Mouse (Mus musculus) limb, embryonic 15.5 days (tissue): ENCODE results near the gene Ccdc17. TPM values are rescaled to one million over a fixed set of nuclear protein-coding genes. Genes with fewer than 3 reads are reported as not detected.

Experiments used
- ATAC-seq: fragments of 200-750 bp; cut with Nextera tagmentation; 2 replicates; pipeline ENCODE4 v1.8.0; 2017; ENCODE audit warnings: low read depth, moderate TSS enrichment; ENCODE audit not compliant: insufficient number of reproducible peaks, low FRiP score, low TSS enrichment
- H3K27ac ChIP-seq: fragments of 300-500 bp; sonication (generic); 2 replicates; pipeline ENCODE4 v1.5.1; 2015; ENCODE audit warnings: moderate library complexity, mild to moderate bottlenecking, inconsistent platforms
- H3K27me3 ChIP-seq: fragments of 300-500 bp; sonication (generic); 2 replicates; pipeline ENCODE4 v1.6.1; 2015; ENCODE audit warnings: inconsistent platforms
- H3K36me3 ChIP-seq: fragments of 300-500 bp; sonication (generic); 2 replicates; pipeline ENCODE4 v1.6.1; 2015; ENCODE audit warnings: inconsistent platforms
- H3K4me1 ChIP-seq: fragments of 300-500 bp; sonication (generic); 2 replicates; pipeline ENCODE4 v1.6.1; 2015; ENCODE audit warnings: inconsistent platforms
- H3K4me2 ChIP-seq: fragments of 300-500 bp; sonication (generic); 2 replicates; pipeline ENCODE4 v1.6.1; 2015; ENCODE audit warnings: mild to moderate bottlenecking, inconsistent platforms
- H3K4me3 ChIP-seq: fragments of 300-500 bp; sonication (generic); 2 replicates; pipeline ENCODE4 v1.5.1; 2015; ENCODE audit warnings: mild to moderate bottlenecking, inconsistent platforms
- H3K9ac ChIP-seq: fragments of 300-500 bp; sonication (generic); 2 replicates; pipeline ENCODE4 v1.6.1; 2015; ENCODE audit warnings: inconsistent platforms
- H3K9me3 ChIP-seq: fragments of 300-500 bp; sonication (generic); 2 replicates; pipeline ENCODE4 v1.6.1; 2016; ENCODE audit warnings: inconsistent platforms
- WGBS: fragments of 180-500 bp; shearing (Covaris S2); methylation state at CpG from one replicate; pipeline ENCODE4 v1.1.7; 2015; 5-methylcytosine and 5-hydroxymethylcytosine counted together
- polyA plus RNA-seq: library from polyadenylated mRNA; unstranded; fragments of >200 nt; fragmentation: Nextera tagmentation; extraction: Ambion mirVana; gene quantifications from 2 replicates; pipeline ENCODE4 v1.2.1, GENCODE M21; 2015

The Ccdc17 gene
- polyA plus RNA-seq = 2.5 and 3.6 TPM in 2 replicates

DNA sequence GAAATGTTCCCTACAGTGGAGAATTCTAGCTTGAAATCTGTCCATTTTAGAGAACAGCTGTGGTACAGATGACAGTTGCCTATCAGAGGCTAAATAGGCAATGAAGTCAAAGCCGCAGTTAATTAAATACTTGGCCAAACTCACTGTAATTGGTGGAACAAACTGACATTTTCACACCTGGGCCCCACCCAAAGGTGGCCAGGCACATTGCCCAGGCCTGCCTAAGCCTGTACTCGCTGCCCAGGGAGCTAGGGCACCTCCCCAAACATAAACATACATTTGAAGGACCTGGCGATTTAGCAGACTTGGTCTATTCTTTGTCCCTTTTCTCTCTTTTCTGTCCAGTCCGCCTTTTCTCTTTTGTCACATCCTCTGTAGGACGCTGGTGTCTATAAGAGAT is at the start of gene Ccdc17:
TSS of gene Ccdc17 (plus strand) at position 276 of the 400 bp plus-strand sequence.
- WGBS = 25% methylated on average over 5 of the region's 5 CpGs
- Histone ChIP-seq H3K36me3 (peaks cover 47% of the 10 kb centered on the region), H3K27ac (peak within 1 kb of the TSS; percentile 86), H3K9ac (peak within 1 kb of the TSS; percentile 58), H3K4me3 (peak within 1 kb of the TSS; percentile 67), H3K9me3 (no peaks in the 10 kb centered on the region), H3K27me3 (no peaks in the 10 kb centered on the region), H3K4me2 (peak within 1 kb of the TSS; percentile 92), H3K4me1 (peaks cover 16% of the 10 kb centered on the region)
- no peak for ATAC-seq

DNA sequence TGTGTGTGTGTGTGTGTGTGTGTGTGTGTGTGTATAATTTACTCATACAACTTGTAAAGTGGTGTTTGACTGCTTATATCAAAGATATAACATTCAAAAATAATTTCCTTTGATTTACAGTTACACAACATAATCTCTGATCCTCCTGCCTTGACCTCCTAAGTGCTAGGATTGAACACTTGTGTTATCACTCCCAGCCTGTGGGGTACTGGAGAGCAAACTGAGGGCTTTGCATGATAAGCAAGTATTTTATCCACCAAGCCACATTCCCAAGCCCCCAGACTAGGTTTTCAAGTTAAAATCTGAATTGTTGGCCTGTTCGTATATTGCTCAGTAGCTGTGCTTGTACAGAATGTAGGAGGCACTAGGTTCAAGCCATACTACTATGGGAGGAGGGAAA is 46.0 kb upstream of the Ccdc17 start:
- no peak overlapping the region for H3K9ac ChIP-seq
- no peak overlapping the region for H3K4me3 ChIP-seq
- WGBS = 88% methylated on average over 1 of the region's 1 CpGs
- no peak overlapping the region for H3K4me2 ChIP-seq
- no peak overlapping the region for H3K27ac ChIP-seq
- H3K27me3 ChIP-seq = no peaks in the 10 kb centered on the region
- H3K36me3 ChIP-seq = peaks cover 16% of the 10 kb centered on the region
- H3K9me3 ChIP-seq = no peaks in the 10 kb centered on the region
- ATAC-seq = no peak
- H3K4me1 ChIP-seq = no peaks in the 10 kb centered on the region

DNA sequence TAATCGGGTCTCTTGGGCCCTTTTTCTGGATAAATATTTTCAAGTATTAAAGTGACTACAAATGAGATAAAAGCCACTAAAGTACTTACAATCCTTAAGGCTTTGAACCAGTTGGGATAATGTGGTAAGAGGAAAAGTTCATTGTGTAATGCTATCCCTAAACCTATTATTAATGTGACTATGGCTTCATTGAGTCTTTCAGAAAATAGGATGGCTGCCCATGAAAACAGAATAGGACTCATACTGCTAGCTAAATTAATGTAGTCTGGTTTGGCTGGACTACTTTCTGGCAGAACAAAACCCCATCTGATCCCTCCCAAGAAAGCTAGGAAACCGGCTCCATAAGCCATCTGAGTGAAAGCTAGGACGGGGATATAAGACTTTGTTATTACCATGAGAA is 43.4 kb upstream of the Ccdc17 start:
- H3K9ac ChIP-seq = no peak overlapping the region
- no peaks in the 10 kb centered on the region for H3K9me3 ChIP-seq
- no peak overlapping the region for H3K4me2 ChIP-seq
- no peak overlapping the region for H3K27ac ChIP-seq
- no peaks in the 10 kb centered on the region; the same call in 1 of the 2 replicates for H3K4me1 ChIP-seq
- no peak for ATAC-seq
- H3K4me3 ChIP-seq = no peak overlapping the region
- H3K36me3 ChIP-seq = peaks cover 16% of the 10 kb centered on the region
- no peaks in the 10 kb centered on the region for H3K27me3 ChIP-seq
- 81% methylated on average over 3 of the region's 3 CpGs for WGBS

DNA sequence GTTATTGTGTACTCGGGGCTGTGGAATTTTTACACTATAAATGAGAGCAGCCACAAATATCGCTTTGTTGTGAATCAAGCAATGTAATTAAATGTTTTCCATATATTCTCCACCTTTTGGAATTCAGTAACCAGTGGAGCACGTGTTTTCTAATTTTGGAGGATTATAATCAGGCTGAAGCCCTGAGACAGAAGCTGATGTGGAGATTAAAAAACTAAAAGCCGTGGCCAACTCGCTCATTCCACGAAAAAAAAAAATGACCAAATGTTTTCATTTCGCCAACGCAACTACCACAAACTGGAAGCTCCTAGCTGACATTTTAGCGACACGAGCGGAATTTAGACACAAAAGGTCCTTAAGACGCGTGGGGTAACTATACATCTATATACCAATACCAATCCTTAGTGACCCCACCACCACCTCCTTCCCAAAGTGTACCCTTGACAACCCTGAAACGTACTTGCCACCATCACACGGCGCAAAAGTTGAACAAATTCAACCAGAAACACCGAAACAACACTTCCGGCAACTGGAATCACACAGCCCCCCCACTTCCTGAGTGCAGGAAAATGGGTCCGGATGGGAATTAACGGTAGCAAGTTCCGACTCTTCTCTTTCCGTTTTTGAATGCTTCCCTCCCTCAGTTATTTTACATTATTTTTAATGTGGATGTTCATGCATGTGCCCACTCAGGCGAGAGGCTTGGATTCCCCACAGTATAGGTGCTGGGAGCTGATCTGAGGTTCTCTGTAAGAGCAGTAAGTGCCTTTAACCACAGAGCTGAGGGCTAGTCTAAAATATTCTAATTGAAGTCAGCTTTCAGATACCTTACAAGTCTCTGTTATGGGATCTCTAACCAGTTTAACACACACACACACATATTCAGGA is 40.8 kb upstream of the Ccdc17 start, which contains the start of gene Tmem69:
TSS of gene Tmem69 (minus strand) at position 524 of the 888 bp plus-strand sequence.
- no peak for ATAC-seq
- Histone ChIP-seq H3K9ac (peak within 1 kb of the TSS; percentile 68), H3K27me3 (no peaks in the 10 kb centered on the region), H3K4me1 (peaks cover 4% of the 10 kb centered on the region), H3K4me3 (peak within 1 kb of the TSS; percentile 76), H3K27ac (peak within 1 kb of the TSS; percentile 96), H3K36me3 (peaks cover 16% of the 10 kb centered on the region), H3K9me3 (no peaks in the 10 kb centered on the region), H3K4me2 (peak within 1 kb of the TSS; percentile 74)
- WGBS = 3% methylated on average over 23 of the region's 23 CpGs

DNA sequence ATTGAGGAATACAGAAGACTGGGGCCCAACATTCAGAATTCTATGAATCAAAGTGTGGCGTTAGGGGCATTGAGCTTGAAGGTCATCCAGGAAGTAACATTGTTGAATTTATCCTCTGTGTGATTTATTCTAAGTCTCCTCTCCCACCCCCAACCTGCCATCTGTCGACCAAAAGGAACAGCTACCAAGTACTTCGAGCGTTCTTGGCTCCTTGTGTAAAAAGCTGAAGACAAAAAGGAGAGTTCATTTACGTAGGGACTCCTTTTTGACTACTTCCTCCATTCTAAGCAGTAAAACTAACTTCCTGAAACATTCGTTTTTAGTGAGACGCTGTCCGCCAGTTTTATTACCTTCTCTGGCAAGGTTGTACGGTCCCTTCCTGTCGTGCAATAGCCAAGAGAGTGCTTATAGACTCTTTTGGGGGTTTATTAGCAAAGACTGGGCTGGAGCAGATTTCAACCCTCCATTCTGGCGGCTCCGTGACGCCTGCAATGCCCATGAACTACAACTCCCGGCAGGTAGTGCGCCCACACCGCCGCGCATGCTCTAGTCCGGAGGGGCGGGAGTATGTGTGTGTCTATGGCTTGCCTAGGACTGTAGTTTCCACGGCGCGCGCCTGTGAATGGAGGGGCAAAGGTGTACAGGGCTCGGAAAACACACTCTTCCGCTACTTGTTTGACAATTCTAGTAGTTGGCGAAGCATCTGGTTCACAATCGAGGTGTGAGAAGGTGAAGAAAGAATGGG is 39.7 kb upstream of the Ccdc17 start:
- Histone ChIP-seq H3K4me1 (peaks cover 4% of the 10 kb centered on the region), H3K9ac (peak overlapping the region; percentile 68), H3K36me3 (peaks cover 16% of the 10 kb centered on the region), H3K27me3 (no peaks in the 10 kb centered on the region), H3K27ac (peak overlapping the region; percentile 96), H3K4me2 (peak overlapping the region; percentile 74), H3K4me3 (peak overlapping the region; percentile 76), H3K9me3 (no peaks in the 10 kb centered on the region)
- peak; percentile 93 for ATAC-seq
- WGBS = under 1% methylated on average over 28 of the region's 28 CpGs

DNA sequence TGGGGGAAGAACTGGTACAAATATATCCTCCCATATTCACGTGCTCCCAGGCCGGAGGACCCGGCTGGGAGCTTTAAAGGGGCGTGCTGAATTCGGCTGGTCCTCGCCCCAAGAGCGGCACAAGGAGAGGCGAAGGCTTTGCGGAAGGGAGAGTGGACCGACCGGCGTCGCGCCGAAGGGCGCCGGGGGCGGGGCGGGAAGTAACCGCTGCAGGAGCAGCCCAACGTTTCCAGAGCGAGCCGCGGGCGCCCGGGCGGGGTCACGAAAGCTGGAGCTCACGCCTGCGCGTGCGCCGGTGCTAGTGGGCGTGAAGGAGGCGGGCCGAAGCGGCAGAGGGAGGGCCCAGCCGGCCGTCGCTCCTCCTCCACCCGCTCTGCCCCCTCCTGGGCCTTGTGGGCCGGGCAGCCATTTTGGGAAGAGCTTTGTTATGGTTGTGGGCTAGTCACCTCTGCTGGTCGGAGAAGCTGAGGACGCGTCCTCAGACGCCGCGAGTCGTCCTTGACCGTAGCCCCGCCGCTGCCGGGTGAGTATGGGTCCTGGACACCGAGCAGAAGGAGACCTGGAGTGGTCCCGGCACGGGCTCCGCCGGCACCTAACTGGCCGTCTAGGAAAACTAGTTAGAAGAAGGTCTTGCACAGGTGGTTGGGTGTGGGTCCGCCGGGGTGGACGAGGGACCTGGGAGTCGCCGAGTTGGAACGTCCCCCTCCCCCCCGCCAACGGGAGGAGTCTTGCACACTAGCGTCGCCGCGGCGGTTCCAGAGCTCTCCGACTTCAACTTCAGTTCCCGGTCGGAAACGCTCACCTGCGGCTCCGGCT is 38.9 kb upstream of the Ccdc17 start, which contains the start of gene Gpbp1l1:
TSS of gene Gpbp1l1 (plus strand) at position 353 of the 816 bp plus-strand sequence.
- Histone ChIP-seq H3K27ac (peak within 1 kb of the TSS; percentile 96), H3K9me3 (no peaks in the 10 kb centered on the region), H3K4me3 (peak within 1 kb of the TSS; percentile 76), H3K4me2 (peak within 1 kb of the TSS; percentile 74), H3K36me3 (peaks cover 13% of the 10 kb centered on the region), H3K4me1 (peaks cover 4% of the 10 kb centered on the region), H3K27me3 (no peaks in the 10 kb centered on the region), H3K9ac (peak within 1 kb of the TSS; percentile 86)
- ATAC-seq = peak; percentile 97
- WGBS = under 1% methylated on average over 71 of the region's 78 CpGs

DNA sequence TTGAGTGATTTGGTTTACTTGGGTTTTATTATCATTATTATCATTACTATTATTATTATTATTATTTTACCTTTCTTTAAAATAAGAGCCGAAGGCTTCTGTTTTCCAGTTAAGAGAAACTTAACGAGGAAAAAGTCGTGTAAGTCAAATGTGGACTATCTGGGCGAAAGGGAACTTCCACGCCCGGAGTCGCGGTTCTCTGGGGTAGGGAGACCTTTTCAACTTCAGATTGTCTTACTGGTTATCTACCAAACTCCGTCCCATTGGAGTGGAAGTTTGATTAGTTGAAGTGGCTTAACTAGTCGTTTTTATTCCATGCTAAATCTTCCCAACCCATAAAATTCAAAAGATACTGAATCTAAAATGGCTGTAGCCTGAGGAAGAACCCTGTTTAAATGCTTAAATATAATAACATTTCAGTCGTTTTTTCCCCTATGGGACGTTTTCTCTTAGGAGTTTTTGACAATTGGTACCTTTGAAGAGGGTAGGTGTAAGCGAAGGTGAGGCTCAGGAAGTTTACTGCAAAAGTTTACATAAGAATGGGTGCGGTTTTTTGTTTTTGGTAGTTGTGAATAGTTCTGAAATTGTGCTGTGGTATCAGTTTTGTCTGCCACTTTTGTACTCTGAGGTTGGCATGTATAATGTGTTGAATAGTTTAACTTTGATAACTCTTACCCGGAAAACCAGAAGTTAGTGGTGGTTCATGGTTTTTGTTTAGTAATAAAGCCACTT is 38.1 kb upstream of the Ccdc17 start:
- H3K9ac ChIP-seq = peak overlapping the region; percentile 86
- peak overlapping the region; percentile 96 for H3K27ac ChIP-seq
- ATAC-seq = no peak
- peak overlapping the region; percentile 74 for H3K4me2 ChIP-seq
- H3K36me3 ChIP-seq = peaks cover 7% of the 10 kb centered on the region
- H3K9me3 ChIP-seq = no peaks in the 10 kb centered on the region
- H3K4me3 ChIP-seq = peak overlapping the region; percentile 76
- H3K4me1 ChIP-seq = peaks cover 4% of the 10 kb centered on the region
- H3K27me3 ChIP-seq = no peaks in the 10 kb centered on the region
- 3% methylated on average over 15 of the region's 15 CpGs for WGBS

DNA sequence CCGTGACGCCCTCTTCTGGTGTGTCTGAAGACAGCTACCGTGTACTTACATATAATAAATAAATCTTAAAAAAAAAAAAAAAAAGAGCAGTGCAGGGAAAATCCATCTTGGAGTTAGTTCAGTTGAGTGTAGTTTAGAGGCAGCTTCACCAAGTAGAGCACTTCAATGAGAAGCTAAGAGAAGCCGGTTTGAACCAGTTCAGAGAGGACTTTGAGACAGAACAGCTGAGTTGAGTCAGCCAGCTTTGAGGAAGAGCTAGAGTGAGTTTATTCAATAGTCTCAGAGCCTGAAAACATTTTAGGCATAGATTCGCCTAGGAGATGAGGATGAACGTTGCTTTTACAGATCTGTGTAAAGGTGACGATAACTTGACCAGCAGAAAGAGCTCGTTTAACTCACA is 661 bp upstream of the Ccdc17 start:
- Histone ChIP-seq H3K4me2 (no peak overlapping the region), H3K36me3 (peaks cover 47% of the 10 kb centered on the region), H3K27ac (no peak overlapping the region), H3K4me1 (peaks cover 16% of the 10 kb centered on the region), H3K4me3 (no peak overlapping the region), H3K27me3 (no peaks in the 10 kb centered on the region), H3K9ac (no peak overlapping the region), H3K9me3 (no peaks in the 10 kb centered on the region)
- ATAC-seq = no peak
- WGBS = 79% methylated on average over 8 of the region's 8 CpGs

DNA sequence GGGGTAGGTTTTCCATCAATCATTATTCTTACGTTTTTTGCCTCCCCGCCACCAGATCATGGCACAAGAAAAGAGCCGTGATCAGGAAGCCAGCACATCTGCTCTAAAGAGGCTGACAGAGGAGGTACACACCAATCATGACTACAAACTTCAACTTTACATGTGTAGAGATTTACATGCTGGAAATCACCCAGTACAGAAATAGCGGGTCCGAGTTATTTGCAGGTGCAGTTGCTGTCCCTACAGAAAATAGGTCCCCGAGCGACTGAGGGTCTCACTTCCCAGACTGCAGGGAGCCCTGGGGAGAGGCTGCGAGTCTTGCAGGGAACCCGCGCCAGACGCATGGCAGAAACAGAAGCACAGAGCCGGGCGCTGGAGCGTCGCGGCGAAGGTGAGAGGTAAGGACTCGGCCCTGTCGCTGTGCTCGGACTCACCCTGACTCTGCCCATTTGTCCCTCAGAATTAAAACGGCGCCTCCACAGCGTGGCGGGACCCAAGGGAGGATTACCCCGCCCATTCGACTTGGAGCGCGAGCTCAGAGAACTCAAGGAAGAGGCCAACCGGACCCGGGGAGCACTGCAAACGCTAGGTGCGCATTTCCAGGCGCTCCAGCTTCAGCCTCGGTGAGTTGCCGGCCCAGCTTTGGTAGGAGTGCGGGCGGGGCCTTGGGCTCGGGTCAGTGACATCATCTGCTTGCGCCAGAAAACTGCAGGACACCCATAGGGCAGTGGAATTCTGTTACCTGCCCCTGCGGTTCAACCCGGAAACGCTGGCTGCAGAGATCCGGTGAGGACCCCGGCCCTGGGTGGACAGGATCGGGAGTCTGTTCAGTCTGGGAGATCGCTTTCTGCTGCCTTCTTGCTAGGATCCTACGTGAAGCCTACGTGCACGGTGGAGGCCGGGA is 776 bp downstream of the Ccdc17 start:
- under 1% methylated on average over 50 of the region's 50 CpGs for WGBS
- H3K4me2 ChIP-seq = peak overlapping the region; percentile 92
- peaks cover 16% of the 10 kb centered on the region for H3K4me1 ChIP-seq
- H3K27me3 ChIP-seq = no peaks in the 10 kb centered on the region
- H3K9ac ChIP-seq = peak overlapping the region; percentile 58
- H3K4me3 ChIP-seq = peak overlapping the region; percentile 67
- peak; percentile 90 for ATAC-seq
- H3K36me3 ChIP-seq = peaks cover 47% of the 10 kb centered on the region
- peak overlapping the region; percentile 86 for H3K27ac ChIP-seq
- no peaks in the 10 kb centered on the region for H3K9me3 ChIP-seq

DNA sequence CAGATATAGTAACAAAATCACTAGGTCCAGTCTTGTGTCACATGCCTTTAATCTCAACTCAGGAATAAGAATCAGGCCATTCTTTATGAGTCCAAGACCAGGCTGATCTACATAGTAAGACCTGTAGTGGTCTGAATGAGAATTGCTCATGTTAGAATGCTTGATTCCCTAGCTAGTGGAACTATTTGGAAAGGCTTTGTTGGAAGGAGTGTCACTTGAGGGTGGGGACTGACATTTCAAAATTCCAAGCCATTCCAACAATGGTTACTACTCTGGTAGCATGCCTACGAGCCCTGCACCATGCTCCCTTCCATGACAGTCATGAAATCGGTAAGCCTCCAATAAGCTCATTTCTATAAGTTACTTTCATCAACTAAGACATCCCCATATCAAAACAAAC is 16.2 kb downstream of the Ccdc17 start:
- H3K9ac ChIP-seq = no peak overlapping the region
- no peak overlapping the region for H3K27ac ChIP-seq
- 92% methylated on average over 2 of the region's 2 CpGs for WGBS
- H3K9me3 ChIP-seq = no peaks in the 10 kb centered on the region
- no peak overlapping the region for H3K4me3 ChIP-seq
- peaks cover 64% of the 10 kb centered on the region for H3K36me3 ChIP-seq
- H3K27me3 ChIP-seq = no peaks in the 10 kb centered on the region
- no peak for ATAC-seq
- no peak overlapping the region for H3K4me2 ChIP-seq
- H3K4me1 ChIP-seq = no peaks in the 10 kb centered on the region
